Mouse (Mus musculus) midbrain, embryonic 13.5 days (tissue): Measurements from ENCODE around the gene Blm. TPM values are rescaled to one million over a fixed set of nuclear protein-coding genes. Genes with fewer than 3 reads are reported as not detected.
A peak's percentile ranks its signal among the peaks of the same experiment; 100 is the strongest.
"Not testable (repeated sequence)": the region's sequence is repeated elsewhere in the genome, so short reads cannot be mapped to it uniquely, and the experiment has no call there.

Experiments
- ATAC-seq: fragments of 200-750 bp; cut with Nextera tagmentation; 2 replicates; pipeline ENCODE4 v1.8.0; 2017; ENCODE audit warnings: mild to moderate bottlenecking, moderate TSS enrichment, moderate library complexity
- H3K27ac ChIP-seq: fragments of 300-500 bp; sonication (generic); 2 replicates; pipeline ENCODE4 v1.5.1; 2015; ENCODE audit warnings: inconsistent platforms, mild to moderate bottlenecking, moderate library complexity
- H3K27me3 ChIP-seq: fragments of 300-500 bp; sonication (generic); 2 replicates; pipeline ENCODE4 v1.6.1; 2015; ENCODE audit warnings: mild to moderate bottlenecking, inconsistent platforms
- H3K36me3 ChIP-seq: fragments of 300-500 bp; sonication (generic); 2 replicates; pipeline ENCODE4 v1.6.1; 2015; ENCODE audit warnings: mild to moderate bottlenecking, inconsistent platforms
- H3K4me1 ChIP-seq: fragments of 300-500 bp; sonication (generic); replicated peaks from 2 replicates; pipeline ENCODE4 v1.6.1; 2015; ENCODE audit warnings: inconsistent platforms
- H3K4me2 ChIP-seq: fragments of 300-500 bp; sonication (generic); replicated peaks from 2 replicates; pipeline ENCODE4 v1.6.1; 2015; ENCODE audit warnings: moderate library complexity, mild to moderate bottlenecking, inconsistent platforms
- H3K4me3 ChIP-seq: fragments of 300-500 bp; sonication (generic); replicated peaks from 2 replicates; pipeline ENCODE4 v1.5.1; 2015; ENCODE audit warnings: mild to moderate bottlenecking, inconsistent platforms
- H3K9ac ChIP-seq: fragments of 300-500 bp; sonication (generic); replicated peaks from 2 replicates; pipeline ENCODE4 v1.6.1; 2015; ENCODE audit warnings: mild to moderate bottlenecking, inconsistent platforms
- H3K9me3 ChIP-seq: fragments of 300-500 bp; sonication (generic); 2 replicates; pipeline ENCODE4 v1.6.1; 2016; ENCODE audit warnings: mild to moderate bottlenecking, inconsistent platforms
- WGBS: fragments of 180-500 bp; shearing (Covaris S2); methylation state at CpG from one replicate; pipeline ENCODE4 v1.1.7; 2015; 5-methylcytosine and 5-hydroxymethylcytosine counted together
- polyA plus RNA-seq: library from polyadenylated mRNA; unstranded; fragments of >200 nt; fragmentation: Nextera tagmentation; extraction: Ambion mirVana; gene quantifications from 2 replicates; pipeline ENCODE4 v1.2.1, GENCODE M21; 2015

Blm gene
- polyA plus RNA-seq, 1 experiment from 2014 or later, result 18.2 TPM

- no peaks in the 10 kb centered on the region for H3K36me3 ChIP-seq
- no peak overlapping the region for H3K9ac ChIP-seq
- H3K4me2 ChIP-seq, result no peak overlapping the region
- H3K9me3 ChIP-seq, result no peaks in the 10 kb centered on the region
- WGBS, result 82% methylated on average over 6 of the region's 6 CpGs
- no peaks in the 10 kb centered on the region for H3K27me3 ChIP-seq
- no peaks in the 10 kb centered on the region for H3K4me1 ChIP-seq
- H3K27ac ChIP-seq, result no peak overlapping the region
- no peak for ATAC-seq
- H3K4me3 ChIP-seq, result no peak overlapping the region
These were observed 8.2 kb downstream of the Blm start for GRCm38 (mm10) chr7:80526698-80527097.

- no peaks in the 10 kb centered on the region for H3K27me3 ChIP-seq
- H3K9me3 ChIP-seq, result no peaks in the 10 kb centered on the region
- peaks cover 30% of the 10 kb centered on the region for H3K36me3 ChIP-seq
- no peak for ATAC-seq
- H3K4me1 ChIP-seq, result no peaks in the 10 kb centered on the region
- 0 out of 2 replicates have a peak overlapping the region, but pooled peaks have one; percentile 5 for H3K4me2 ChIP-seq
- WGBS, result 69% methylated on average over 16 of the region's 16 CpGs
- no peak overlapping the region for H3K4me3 ChIP-seq
- peak overlapping the region; percentile 26; the same call in 1 of the 2 replicates for H3K27ac ChIP-seq
- H3K9ac ChIP-seq, result no peak overlapping the region
These were observed 22.4 kb downstream of the Blm start for GRCm38 (mm10) chr7:80512408-80513085.

GRCm38 (mm10) chr7:80507697-80508096, 27.2 kb downstream of the Blm start:
- H3K4me2 ChIP-seq, H3K4me3 ChIP-seq, H3K9ac ChIP-seq, H3K4me1 ChIP-seq, H3K9me3 ChIP-seq, ATAC-seq, H3K27me3 ChIP-seq, H3K27ac ChIP-seq: not testable (repeated sequence)
- H3K36me3 ChIP-seq, result peaks cover 51% of the 10 kb centered on the region
- WGBS, result 98% methylated on average over 26 of the region's 26 CpGs

GRCm38 (mm10) chr7:80506007-80506406, 28.9 kb downstream of the Blm start:
- Histone ChIP-seq H3K4me2 (no peak overlapping the region), H3K27me3 (no peaks in the 10 kb centered on the region), H3K9me3 (no peaks in the 10 kb centered on the region), H3K4me3 (no peak overlapping the region), H3K4me1 (no peaks in the 10 kb centered on the region), H3K9ac (no peak overlapping the region), H3K27ac (no peak overlapping the region), H3K36me3 (peaks cover 56% of the 10 kb centered on the region)
- WGBS, result 88% methylated on average over 3 of the region's 3 CpGs
- ATAC-seq, result no peak

GRCm38 (mm10) chr7:80504920-80505319, 30.0 kb downstream of the Blm start:
- Histone ChIP-seq H3K4me1 (no peaks in the 10 kb centered on the region), H3K9me3 (no peaks in the 10 kb centered on the region), H3K27ac (no peak overlapping the region), H3K9ac (no peak overlapping the region), H3K36me3 (peaks cover 61% of the 10 kb centered on the region), H3K4me3 (no peak overlapping the region), H3K27me3 (no peaks in the 10 kb centered on the region), H3K4me2 (no peak overlapping the region)
- WGBS, result 95% methylated on average over 3 of the region's 3 CpGs
- no peak for ATAC-seq

GRCm38 (mm10) chr7:80501006-80501405, 33.9 kb downstream of the Blm start:
- Histone ChIP-seq H3K27me3 (no peaks in the 10 kb centered on the region), H3K27ac (no peak overlapping the region), H3K36me3 (peaks cover 47% of the 10 kb centered on the region), H3K4me3 (no peak overlapping the region), H3K9ac (no peak overlapping the region), H3K4me1 (no peaks in the 10 kb centered on the region), H3K9me3 (no peaks in the 10 kb centered on the region), H3K4me2 (no peak overlapping the region)
- WGBS, result 90% methylated on average over 7 of the region's 7 CpGs
- ATAC-seq, result no peak

- no peaks in the 10 kb centered on the region for H3K9me3 ChIP-seq
- peaks cover 45% of the 10 kb centered on the region for H3K36me3 ChIP-seq
These were observed 34.8 kb downstream of the Blm start for GRCm38 (mm10) chr7:80500099-80500498.

GRCm38 (mm10) chr7:80499190-80499962, 35.5 kb downstream of the Blm start:
- Histone ChIP-seq H3K36me3 (peaks cover 45% of the 10 kb centered on the region), H3K27me3 (no peaks in the 10 kb centered on the region), H3K4me3 (no peak overlapping the region), H3K9ac (no peak overlapping the region), H3K27ac (no peak overlapping the region), H3K9me3 (no peaks in the 10 kb centered on the region), H3K4me1 (no peaks in the 10 kb centered on the region), H3K4me2 (no peak overlapping the region)
- ATAC-seq, result no peak
- 90% methylated on average over 9 of the region's 9 CpGs for WGBS

More at GRCm38 (mm10) chr7:80500099-80500498, 34.8 kb downstream of the Blm start:
- no peak for ATAC-seq
- Histone ChIP-seq H3K9ac (no peak overlapping the region), H3K4me3 (no peak overlapping the region), H3K27me3 (no peaks in the 10 kb centered on the region), H3K4me2 (no peak overlapping the region), H3K27ac (no peak overlapping the region), H3K4me1 (no peaks in the 10 kb centered on the region)

GRCm38 (mm10) chr7:80496656-80497055, 38.3 kb downstream of the Blm start:
- Histone ChIP-seq H3K9me3 (no peaks in the 10 kb centered on the region), H3K4me1 (no peaks in the 10 kb centered on the region), H3K36me3 (peaks cover 38% of the 10 kb centered on the region), H3K9ac (no peak overlapping the region), H3K4me3 (no peak overlapping the region), H3K4me2 (no peak overlapping the region), H3K27ac (no peak overlapping the region), H3K27me3 (no peaks in the 10 kb centered on the region)
- ATAC-seq, result no peak
- WGBS, result 91% methylated on average over 3 of the region's 3 CpGs

GRCm38 (mm10) chr7:80495210-80495609, 39.7 kb downstream of the Blm start:
- Histone ChIP-seq H3K4me3 (no peak overlapping the region), H3K27me3 (no peaks in the 10 kb centered on the region), H3K4me2 (no peak overlapping the region), H3K27ac (no peak overlapping the region), H3K36me3 (peaks cover 35% of the 10 kb centered on the region), H3K4me1 (no peaks in the 10 kb centered on the region), H3K9me3 (no peaks in the 10 kb centered on the region), H3K9ac (0 out of 2 replicates have a peak overlapping the region, but pooled peaks have one; percentile 23)
- 85% methylated on average over 6 of the region's 6 CpGs for WGBS
- ATAC-seq, result no peak

GRCm38 (mm10) chr7:80491995-80492394, 42.9 kb downstream of the Blm start:
- Histone ChIP-seq H3K4me2 (no peak overlapping the region), H3K27ac (no peak overlapping the region), H3K4me1 (no peaks in the 10 kb centered on the region), H3K9ac (no peak overlapping the region), H3K4me3 (no peak overlapping the region), H3K36me3 (peaks cover 35% of the 10 kb centered on the region), H3K9me3 (no peaks in the 10 kb centered on the region), H3K27me3 (no peaks in the 10 kb centered on the region)
- ATAC-seq, result no peak
- WGBS, result 96% methylated on average over 3 of the region's 3 CpGs

GRCm38 (mm10) chr7:80491086-80491485, 43.8 kb downstream of the Blm start:
- WGBS, result 94% methylated on average over 3 of the region's 3 CpGs
- H3K36me3 ChIP-seq, result peaks cover 30% of the 10 kb centered on the region

More at GRCm38 (mm10) chr7:80491086-80491485, 43.8 kb downstream of the Blm start:
- Histone ChIP-seq H3K27ac (no peak overlapping the region), H3K27me3 (no peaks in the 10 kb centered on the region), H3K4me3 (no peak overlapping the region), H3K9ac (no peak overlapping the region), H3K4me1 (no peaks in the 10 kb centered on the region), H3K4me2 (no peak overlapping the region), H3K9me3 (no peaks in the 10 kb centered on the region)
- ATAC-seq, result no peak
